15 mouse cellular contexts compared by ENCODE assay signal in genomic region chr2:169935642-169936041, GRCm38 (mm10).
"Had no signal": no experiment of that assay in that cellular context is flagged by ENCODE, and none has a peak within 500 bp of the region (broad histone marks: within the 10 kb centered on the region; RNA-seq: fewer than 3 reads in every experiment).

No protein-coding gene starts in this region.

- H3K9me3 ChIP-seq: limb, embryonic 10.5 days; liver, embryonic 15.5 days; lung, embryonic 15.5 days; midbrain, embryonic 10.5 days; midbrain, embryonic 15.5 days; neural tube, embryonic 12.5 days; stomach, embryonic 15.5 days had no signal

- H3K27ac ChIP-seq: limb, embryonic 10.5 days; liver, embryonic 15.5 days; lung, embryonic 15.5 days; midbrain, embryonic 10.5 days; midbrain, embryonic 15.5 days; neural tube, embryonic 12.5 days; stomach, embryonic 15.5 days had no signal

- H3K4me1 ChIP-seq: liver, embryonic 15.5 days; lung, embryonic 15.5 days; neural tube, embryonic 12.5 days; stomach, embryonic 15.5 days had no signal

- H3K9ac ChIP-seq: liver, embryonic 15.5 days; lung, embryonic 15.5 days; midbrain, embryonic 15.5 days; neural tube, embryonic 12.5 days; stomach, embryonic 15.5 days had no signal

- DNase-seq: kidney, adult 18-20 months; kidney, postnatal 10 days; kidney, postnatal 4 days; retina, postnatal 1 day; right cerebral cortex, postnatal 14 days; thymus, adult 2 months; thymus, postnatal 25 days had no signal

- H3K36me3 ChIP-seq: limb, embryonic 10.5 days; liver, embryonic 15.5 days; lung, embryonic 15.5 days; midbrain, embryonic 10.5 days; midbrain, embryonic 15.5 days; neural tube, embryonic 12.5 days; stomach, embryonic 15.5 days had no signal

- ATAC-seq: midbrain, embryonic 15.5 days had no signal

- H3K27me3 ChIP-seq: liver, embryonic 15.5 days; lung, embryonic 15.5 days; midbrain, embryonic 15.5 days; neural tube, embryonic 12.5 days; stomach, embryonic 15.5 days had no signal

- H3K4me2 ChIP-seq: liver, embryonic 11.5 days; liver, embryonic 15.5 days; lung, embryonic 15.5 days; midbrain, embryonic 15.5 days; neural tube, embryonic 12.5 days; stomach, embryonic 15.5 days had no signal

- H3K4me3 ChIP-seq: limb, embryonic 10.5 days; liver, embryonic 15.5 days; lung, embryonic 15.5 days; midbrain, embryonic 10.5 days; midbrain, embryonic 15.5 days; neural tube, embryonic 12.5 days; stomach, embryonic 15.5 days had no signal
